Mouse (Mus musculus): Measurements from ENCODE around the gene Sertm1. TPM values are rescaled to one million over a fixed set of nuclear protein-coding genes. Genes with fewer than 3 reads are reported as not detected.
A peak's percentile ranks its signal among the peaks of the same experiment; 100 is the strongest.

Gene Sertm1
- polyA plus RNA-seq, 1 experiment from 2014 or later, result 0.09 TPM

DNA sequence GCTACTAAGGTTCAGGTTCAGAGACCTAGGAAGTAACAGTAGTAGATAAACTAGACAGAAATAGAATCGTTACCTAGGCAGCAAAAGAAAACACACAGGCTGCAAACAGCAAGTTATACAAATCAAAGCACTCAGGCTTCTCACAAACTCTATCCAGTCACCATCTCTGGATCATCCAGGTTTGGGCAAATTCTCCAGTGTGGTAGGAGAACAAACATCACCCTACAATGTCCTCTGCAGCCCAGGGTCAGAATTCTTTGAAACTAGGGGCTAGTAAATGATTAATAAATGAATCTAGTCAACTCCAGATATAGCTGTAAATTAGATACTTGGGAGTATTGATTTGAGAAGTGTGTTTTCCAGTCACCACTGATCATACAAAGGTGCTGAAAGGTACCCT is 6.8 kb downstream of the Sertm1 start:
- 74% methylated on average over 1 of the region's 1 CpGs for WGBS
- TF ChIP-seq CTCF (IDR thresholded peaks at IDR 0.05; ENCODE audit: low read depth), result no peak
- Histone ChIP-seq H3K27me3 (ENCODE audit: insufficient read depth, low read length) (no peaks in the 10 kb centered on the region), H3K4me3 (ENCODE audit: low read depth, low read length) (no peak overlapping the region), H3K4me1 (ENCODE audit: insufficient read depth) (no peaks in the 10 kb centered on the region), H3K4me2 (no peak overlapping the region), H3K9me3 (ENCODE audit: low read depth, low read length) (no peaks in the 10 kb centered on the region), H3K9ac (no peak overlapping the region), H3K27ac (ENCODE audit: low read depth) (no peak overlapping the region), H3K36me3 (ENCODE audit: insufficient read depth) (no peaks in the 10 kb centered on the region)
- DNase-seq (no peak), ATAC-seq (ENCODE audit: insufficient read depth) (no peak)

DNA sequence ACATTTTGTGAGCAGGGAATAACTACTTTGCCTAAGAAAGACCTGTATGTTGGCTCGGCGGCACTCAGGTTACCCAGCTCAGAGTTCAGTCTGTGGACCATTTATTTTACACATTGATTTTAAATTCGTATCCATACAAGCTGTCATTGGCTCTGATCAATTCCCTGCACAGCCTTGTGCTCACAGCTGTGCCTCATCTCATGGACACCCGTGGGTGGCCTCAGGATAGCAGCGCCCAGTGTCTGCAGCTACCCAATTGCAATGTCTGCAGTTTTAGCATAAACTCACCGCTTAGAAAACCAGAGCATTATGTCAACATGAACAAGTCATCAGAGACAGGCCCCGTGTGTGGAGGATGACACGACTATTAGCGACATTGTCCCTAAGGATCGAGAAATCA is 17.7 kb downstream of the Sertm1 start:
- H3K4me2 ChIP-seq, result no peak overlapping the region
- TF ChIP-seq CTCF (IDR thresholded peaks at IDR 0.05; ENCODE audit: low read depth), result no peak
- H3K36me3 ChIP-seq (ENCODE audit: insufficient read depth), result no peaks in the 10 kb centered on the region
- no peak overlapping the region for H3K27ac ChIP-seq (ENCODE audit: low read depth)
- no peaks in the 10 kb centered on the region for H3K27me3 ChIP-seq (ENCODE audit: insufficient read depth, low read length)
- ATAC-seq (ENCODE audit: insufficient read depth) (no peak), DNase-seq (peak; percentile 15)
- no peaks in the 10 kb centered on the region for H3K9me3 ChIP-seq (ENCODE audit: low read depth, low read length)
- H3K4me3 ChIP-seq (ENCODE audit: low read depth, low read length), result no peak overlapping the region
- H3K4me1 ChIP-seq (ENCODE audit: insufficient read depth), result no peaks in the 10 kb centered on the region
- 56% methylated on average over 10 of the region's 10 CpGs for WGBS
- H3K9ac ChIP-seq, result no peak overlapping the region

DNA sequence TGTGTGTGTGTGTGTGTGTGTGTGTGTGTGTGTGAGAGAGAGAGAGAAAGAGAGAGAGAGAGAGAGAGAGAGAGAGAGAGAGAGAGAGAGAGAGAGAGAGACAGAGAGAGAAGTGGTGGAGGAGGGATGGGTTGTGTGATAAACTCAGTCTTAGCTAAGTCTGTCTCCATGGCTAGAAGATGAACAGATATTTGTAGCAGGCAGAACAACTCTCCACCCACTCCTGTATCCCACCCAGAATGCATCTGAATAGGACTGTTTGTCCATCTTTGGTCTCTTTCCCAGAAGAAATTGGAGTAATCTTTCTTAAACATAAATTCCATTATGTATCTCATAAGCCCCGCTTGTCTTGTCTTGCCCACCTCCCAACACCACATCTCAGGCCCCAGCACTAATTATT is 20.8 kb downstream of the Sertm1 start:
- ATAC-seq (ENCODE audit: insufficient read depth) (no peak), DNase-seq (no peak)
- no peak overlapping the region for H3K9ac ChIP-seq
- H3K27me3 ChIP-seq (ENCODE audit: insufficient read depth, low read length), result no peaks in the 10 kb centered on the region
- H3K36me3 ChIP-seq (ENCODE audit: insufficient read depth), result no peaks in the 10 kb centered on the region
- H3K4me3 ChIP-seq (ENCODE audit: low read depth, low read length), result no peak overlapping the region
- TF ChIP-seq CTCF (IDR thresholded peaks at IDR 0.05; ENCODE audit: low read depth), result no peak
- H3K27ac ChIP-seq (ENCODE audit: low read depth), result no peak overlapping the region
- 57% methylated on average over 1 of the region's 1 CpGs for WGBS
- no peaks in the 10 kb centered on the region for H3K9me3 ChIP-seq (ENCODE audit: low read depth, low read length)
- H3K4me2 ChIP-seq, result no peak overlapping the region
- no peaks in the 10 kb centered on the region for H3K4me1 ChIP-seq (ENCODE audit: insufficient read depth)

DNA sequence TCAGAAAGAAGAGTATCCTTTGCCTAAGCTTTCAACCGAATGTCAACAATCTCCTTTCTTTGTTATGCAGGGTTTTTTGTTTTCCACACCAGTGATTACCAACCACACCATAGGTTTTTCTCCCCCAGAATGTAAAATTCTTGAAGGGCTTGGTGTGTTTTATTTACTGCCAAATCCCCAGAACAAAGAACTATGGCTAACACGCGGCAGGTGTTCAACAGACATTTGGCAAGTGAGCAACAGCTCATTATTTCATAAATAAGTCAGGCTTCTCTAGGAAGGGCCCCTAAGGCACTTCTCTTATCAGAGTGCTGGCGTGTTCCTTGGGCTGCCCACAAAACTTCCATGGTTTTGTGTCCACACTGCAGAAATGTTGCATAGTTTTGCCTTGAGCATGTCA is 23.5 kb downstream of the Sertm1 start:
- no peak for TF ChIP-seq CTCF (IDR thresholded peaks at IDR 0.05; ENCODE audit: low read depth)
- H3K4me3 ChIP-seq (ENCODE audit: low read depth, low read length), result no peak overlapping the region
- no peak overlapping the region for H3K27ac ChIP-seq (ENCODE audit: low read depth)
- WGBS, result 51% methylated on average over 4 of the region's 4 CpGs
- no peaks in the 10 kb centered on the region for H3K27me3 ChIP-seq (ENCODE audit: insufficient read depth, low read length)
- ATAC-seq (ENCODE audit: insufficient read depth) (no peak), DNase-seq (no peak)
- H3K4me1 ChIP-seq (ENCODE audit: insufficient read depth), result no peaks in the 10 kb centered on the region
- H3K9ac ChIP-seq, result no peak overlapping the region
- no peak overlapping the region for H3K4me2 ChIP-seq
- no peaks in the 10 kb centered on the region for H3K36me3 ChIP-seq (ENCODE audit: insufficient read depth)
- H3K9me3 ChIP-seq (ENCODE audit: low read depth, low read length), result no peaks in the 10 kb centered on the region

DNA sequence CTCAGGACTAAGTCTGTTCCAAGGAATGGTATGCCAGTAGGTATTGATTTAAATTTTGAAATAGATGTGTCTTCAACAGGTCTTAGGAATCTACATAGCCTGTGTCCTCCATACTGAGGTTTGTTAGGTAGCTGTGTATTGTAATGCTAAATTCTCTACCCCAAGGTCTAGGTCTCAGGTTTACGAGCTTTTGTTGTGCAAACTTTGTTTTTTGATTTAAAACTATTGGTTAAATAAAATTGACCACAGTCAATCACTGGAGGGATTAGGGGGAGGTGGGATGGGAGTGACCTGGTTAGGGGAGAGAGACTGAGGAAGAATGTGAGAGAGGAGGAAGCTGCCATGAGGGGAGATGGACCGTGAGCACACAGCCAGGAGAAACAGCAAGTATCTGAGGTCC is 29.2 kb downstream of the Sertm1 start:
- H3K9me3 ChIP-seq (ENCODE audit: low read depth, low read length), result no peaks in the 10 kb centered on the region
- no peaks in the 10 kb centered on the region for H3K4me1 ChIP-seq (ENCODE audit: insufficient read depth)
- H3K27me3 ChIP-seq (ENCODE audit: insufficient read depth, low read length), result no peaks in the 10 kb centered on the region
- no peak overlapping the region for H3K4me3 ChIP-seq (ENCODE audit: low read depth, low read length)
- TF ChIP-seq CTCF (IDR thresholded peaks at IDR 0.05; ENCODE audit: low read depth), result no peak
- WGBS, result 71% methylated on average over 2 of the region's 2 CpGs
- no peak for ATAC-seq (ENCODE audit: insufficient read depth)
- no peak overlapping the region for H3K4me2 ChIP-seq
- H3K36me3 ChIP-seq (ENCODE audit: insufficient read depth), result no peaks in the 10 kb centered on the region
- H3K27ac ChIP-seq (ENCODE audit: low read depth), result no peak overlapping the region
- DNase-seq, result no peak
- no peak overlapping the region for H3K9ac ChIP-seq

Other genes with a start within 250 kb of the Sertm1 start
- 103 and 106 TPM in 2 replicates for gene Supt20, start 223.1 kb downstream of the Sertm1 start, polyA plus RNA-seq (2014; fragmentation: Nextera tagmentation; extraction: Ambion mirVana)
- 1.7 TPM in 1 of 2 replicates, not detected in the other for gene Gm21958, start 201.5 kb downstream of the Sertm1 start, polyA plus RNA-seq (2014; fragmentation: Nextera tagmentation; extraction: Ambion mirVana)
- gene Exosc8, start 180.5 kb downstream of the Sertm1 start, polyA plus RNA-seq (2014; fragmentation: Nextera tagmentation; extraction: Ambion mirVana), result 149 and 154 TPM in 2 replicates
- 50.7 and 57.1 TPM in 2 replicates for gene Alg5, start 180.3 kb downstream of the Sertm1 start, polyA plus RNA-seq (2014; fragmentation: Nextera tagmentation; extraction: Ambion mirVana)
- 2.4 and 2.9 TPM in 2 replicates for gene Smad9, start 160.3 kb downstream of the Sertm1 start, polyA plus RNA-seq (2014; fragmentation: Nextera tagmentation; extraction: Ambion mirVana)
- gene Rfxap, start 108.1 kb downstream of the Sertm1 start, polyA plus RNA-seq (2014; fragmentation: Nextera tagmentation; extraction: Ambion mirVana), result 34.4 and 35.6 TPM in 2 replicates
- 1.4 and 1.5 TPM in 2 replicates for gene Ccna1, start 139.6 kb upstream of the Sertm1 start, polyA plus RNA-seq (2014; fragmentation: Nextera tagmentation; extraction: Ambion mirVana)
- gene Spg20, start 196.2 kb upstream of the Sertm1 start, polyA plus RNA-seq (2014; fragmentation: Nextera tagmentation; extraction: Ambion mirVana), result 45.9 and 46.9 TPM in 2 replicates
- 0.07 TPM in 1 of 2 replicates, not detected in the other for gene Ccdc169, start 221.5 kb upstream of the Sertm1 start, polyA plus RNA-seq (2014; fragmentation: Nextera tagmentation; extraction: Ambion mirVana)